Mouse (Mus musculus) MEL (cell line): ENCODE measurements around the gene Sec24c. TPM values are rescaled to one million over a fixed set of nuclear protein-coding genes. Genes with fewer than 3 reads are reported as not detected.

Experiments used
- DNase-seq: peaks from one replicate; pipeline ENCODE4 v3.0.0; 2011; ENCODE audit warnings: low read depth, low spot score
- H3K27ac ChIP-seq: 2 replicates; pipeline ENCODE4 v1.5.1; 2012; ENCODE audit warnings: low read depth, mild to moderate bottlenecking, control low read depth, low read length, moderate library complexity; ENCODE audit not compliant: control insufficient read depth
- H3K27me3 ChIP-seq, 2 experiments: fragments of 150-350 bp in 1 of 2; sonication (generic) in 1 of 2; 2 replicates each; pipeline ENCODE4 v1.6.1; 2012; ENCODE audit warnings: low read length in 2 of 2, mild to moderate bottlenecking in 2 of 2, improper control_type of control experiment in 1 of 2, moderate library complexity in 1 of 2; ENCODE audit not compliant: insufficient read depth in 2 of 2, control insufficient read depth in 1 of 2
- H3K36me3 ChIP-seq, 2 experiments: 2 replicates each; pipeline ENCODE4 v1.6.1; 2012 to 2014; ENCODE audit warnings: low read length in 2 of 2, improper control_type of control experiment in 1 of 2, inconsistent platforms in 1 of 2, mild to moderate bottlenecking in 1 of 2; ENCODE audit not compliant: insufficient read depth in 2 of 2, control insufficient read depth in 1 of 2
- H3K4me1 ChIP-seq, 2 experiments: fragments of 150-350 bp in 1 of 2; sonication (generic) in 1 of 2; 2 replicates each; pipeline ENCODE4 v1.6.1; 2012; ENCODE audit warnings: low read length in 2 of 2, improper control_type of control experiment in 1 of 2, mild to moderate bottlenecking in 1 of 2; ENCODE audit not compliant: insufficient read depth in 2 of 2, control insufficient read depth in 1 of 2
- H3K4me3 ChIP-seq, 2 experiments: fragments of 150-350 bp in 1 of 2; sonication (generic) in 1 of 2; 2 replicates each; pipeline ENCODE4 v1.5.1; 2012; ENCODE audit warnings: low read depth in 2 of 2, low read length in 2 of 2, mild to moderate bottlenecking in 2 of 2, moderate library complexity in 2 of 2, control low read depth in 1 of 2, improper control_type of control experiment in 1 of 2; ENCODE audit not compliant: control insufficient read depth in 1 of 2, insufficient read depth in 1 of 2
- H3K79me2 ChIP-seq: 2 replicates; pipeline ENCODE4 v1.6.1; 2012; ENCODE audit warnings: mild to moderate bottlenecking, low read length, moderate library complexity; ENCODE audit not compliant: control insufficient read depth, poor library complexity, insufficient read depth
- H3K9ac ChIP-seq: 2 replicates; pipeline ENCODE4 v1.6.1; 2012; ENCODE audit warnings: low read depth, mild to moderate bottlenecking, control low read depth, low read length, moderate library complexity; ENCODE audit not compliant: control insufficient read depth, poor library complexity, severe bottlenecking
- H3K9me3 ChIP-seq: fragments of 150-350 bp; sonication (generic); replicated peaks from 2 replicates; pipeline ENCODE4 v1.6.1; 2012; ENCODE audit warnings: mild to moderate bottlenecking, low read length, improper control_type of control experiment, moderate library complexity; ENCODE audit not compliant: insufficient read depth
- BHLHE40 ChIP-seq: IDR thresholded peaks from 2 replicates; pipeline ENCODE4 v1.6.1; 2012; ENCODE audit warnings: low read depth, mild to moderate bottlenecking, inconsistent platforms, low read length, improper control_type of control experiment, borderline replicate concordance
- CHD2 ChIP-seq: IDR thresholded peaks from 2 replicates; pipeline ENCODE4 v1.6.1; 2011; ENCODE audit warnings: low read length, improper control_type of control experiment
- CTCF ChIP-seq, 3 experiments: IDR thresholded peaks in 2 of 3; conservative IDR thresholded peaks in 1 of 3; 2 replicates each; pipeline ENCODE4 v1.5.1; 2011 to 2012; ENCODE audit warnings: low read length in 3 of 3, low read depth in 2 of 3, mild to moderate bottlenecking in 2 of 3, improper control_type of control experiment in 1 of 3, inconsistent platforms in 1 of 3, mixed read lengths in 1 of 3, moderate library complexity in 1 of 3; ENCODE audit not compliant: control insufficient read depth in 1 of 3, insufficient read depth in 1 of 3, poor library complexity in 1 of 3, severe bottlenecking in 1 of 3
- E2F4 ChIP-seq: IDR thresholded peaks from 2 replicates; pipeline ENCODE4 v1.6.1; 2011; ENCODE audit warnings: low read depth, low read length, improper control_type of control experiment, borderline replicate concordance
- ELF1 ChIP-seq: IDR thresholded peaks from 2 replicates; pipeline ENCODE4 v1.6.1; 2014; ENCODE audit warnings: low read depth, mild to moderate bottlenecking, inconsistent platforms, low read length, improper control_type of control experiment, moderate library complexity
- EP300 ChIP-seq, 2 experiments: IDR thresholded peaks; 2 replicates each; pipeline ENCODE4 v1.6.1; 2011; ENCODE audit warnings: improper control_type of control experiment in 2 of 2, low read length in 2 of 2, low read depth in 1 of 2, mild to moderate bottlenecking in 1 of 2
- GABPA ChIP-seq: IDR thresholded peaks from 2 replicates; pipeline ENCODE4 v1.6.1; 2012; ENCODE audit warnings: low read depth, mild to moderate bottlenecking, inconsistent platforms, low read length, improper control_type of control experiment, moderate library complexity
- GATA1 ChIP-seq: IDR thresholded peaks from 2 replicates; pipeline ENCODE4 v1.6.1; 2011; ENCODE audit warnings: low read depth, low read length, improper control_type of control experiment
- HCFC1 ChIP-seq: IDR thresholded peaks from 2 replicates; pipeline ENCODE4 v1.6.1; 2012; ENCODE audit warnings: low read depth, mild to moderate bottlenecking, inconsistent platforms, low read length, improper control_type of control experiment, moderate library complexity
- JUND ChIP-seq: IDR thresholded peaks from 2 replicates; pipeline ENCODE4 v1.6.1; 2011; ENCODE audit warnings: low read depth, mild to moderate bottlenecking, improper control_type of control experiment, low read length
- KAT2A ChIP-seq: conservative IDR thresholded peaks from 2 replicates; pipeline ENCODE4 v1.6.1; 2012; ENCODE audit warnings: low read depth, low read length, improper control_type of control experiment, inconsistent platforms
- MAX ChIP-seq: IDR thresholded peaks from 2 replicates; pipeline ENCODE4 v1.6.1; 2011; ENCODE audit warnings: low read length, improper control_type of control experiment
- MAZ ChIP-seq: IDR thresholded peaks from 2 replicates; pipeline ENCODE4 v1.6.1; 2012; ENCODE audit warnings: low read depth, mild to moderate bottlenecking, inconsistent platforms, low read length, improper control_type of control experiment
- MEF2A ChIP-seq: IDR thresholded peaks from 2 replicates; pipeline ENCODE4 v1.6.1; 2014; ENCODE audit warnings: low read depth, mild to moderate bottlenecking, inconsistent platforms, low read length, improper control_type of control experiment; ENCODE audit not compliant: poor library complexity, insufficient replicate concordance, severe bottlenecking; ENCODE audit errors: extremely low read depth
- MXI1 ChIP-seq: IDR thresholded peaks from 2 replicates; pipeline ENCODE4 v1.6.1; 2011; ENCODE audit warnings: mild to moderate bottlenecking, low read depth, low read length, improper control_type of control experiment
- MYC ChIP-seq: IDR thresholded peaks from 2 replicates; pipeline ENCODE4 v1.6.1; 2011; ENCODE audit warnings: low read depth, mild to moderate bottlenecking, low read length, improper control_type of control experiment, moderate library complexity
- POLR2A ChIP-seq, 2 experiments: IDR thresholded peaks; 2 replicates each; pipeline ENCODE4 v1.6.1; 2011 to 2012; ENCODE audit warnings: low read length in 2 of 2, mild to moderate bottlenecking in 2 of 2, control low read depth in 1 of 2, improper control_type of control experiment in 1 of 2, low read depth in 1 of 2, moderate library complexity in 1 of 2; ENCODE audit not compliant: control insufficient read depth in 1 of 2, insufficient read depth in 1 of 2, poor library complexity in 1 of 2
- POLR2AphosphoS2 ChIP-seq: IDR thresholded peaks from 2 replicates; pipeline ENCODE4 v1.6.1; 2011; ENCODE audit warnings: low read length, improper control_type of control experiment
- POLR2AphosphoS5 ChIP-seq: IDR thresholded peaks from 2 replicates; pipeline ENCODE4 v1.6.1; 2012; ENCODE audit warnings: low read depth, borderline replicate concordance, mild to moderate bottlenecking, inconsistent platforms, low read length, moderate library complexity, mixed read lengths
- RAD21 ChIP-seq: IDR thresholded peaks from 2 replicates; pipeline ENCODE4 v1.6.1; 2011; ENCODE audit warnings: mild to moderate bottlenecking, low read depth, low read length, improper control_type of control experiment
- SMC3 ChIP-seq: IDR thresholded peaks from 2 replicates; pipeline ENCODE4 v1.6.1; 2011; ENCODE audit warnings: low read depth, low read length, improper control_type of control experiment
- TCF12 ChIP-seq: IDR thresholded peaks from 2 replicates; pipeline ENCODE4 v1.6.1; 2014; ENCODE audit warnings: low read depth, mild to moderate bottlenecking, inconsistent platforms, low read length, improper control_type of control experiment, moderate library complexity
- UBTF ChIP-seq: IDR thresholded peaks from 2 replicates; pipeline ENCODE4 v1.6.1; 2012; ENCODE audit warnings: low read depth, mild to moderate bottlenecking, inconsistent platforms, low read length, improper control_type of control experiment, moderate library complexity, borderline replicate concordance; ENCODE audit not compliant: insufficient read depth
- USF1 ChIP-seq: IDR thresholded peaks from 2 replicates; pipeline ENCODE4 v1.6.1; 2014; ENCODE audit warnings: low read depth, mild to moderate bottlenecking, inconsistent platforms, low read length, improper control_type of control experiment, moderate library complexity
- ZC3H11A ChIP-seq: IDR thresholded peaks from 2 replicates; pipeline ENCODE4 v1.6.1; 2012; ENCODE audit warnings: low read depth, mild to moderate bottlenecking, inconsistent platforms, low read length, improper control_type of control experiment
- ZKSCAN1 ChIP-seq: IDR thresholded peaks from 2 replicates; pipeline ENCODE4 v1.6.1; 2012; ENCODE audit warnings: low read depth, mild to moderate bottlenecking, inconsistent platforms, low read length, improper control_type of control experiment, moderate library complexity
- ZNF384 ChIP-seq: IDR thresholded peaks from 2 replicates; pipeline ENCODE4 v1.6.1; 2012; ENCODE audit warnings: low read depth, mild to moderate bottlenecking, inconsistent platforms, low read length, improper control_type of control experiment
- polyA plus RNA-seq, 2 experiments: library from polyadenylated mRNA; stranded (reverse) in 1 of 2; unstranded in 1 of 2; fragments of >175 nt in 1 of 2; fragments of >200 nt in 1 of 2; gene quantifications; 2 replicates each; pipeline versions ENCODE4 v1.2.1 to v1.2.4; 2012; ENCODE audit warnings: low replicate concordance in 2 of 2, low read depth in 1 of 2; ENCODE audit not compliant: insufficient read length in 2 of 2, insufficient read depth in 1 of 2, missing spikeins in 1 of 2
- total RNA-seq: library from RNA; depleted of rRNA; stranded (reverse); fragments of 300-350 nt; gene quantifications from 2 replicates; pipeline ENCODE4 v1.2.3, GENCODE M21; 2012

Sec24c gene
- total and polyA plus RNA-seq, 3 experiments, result 83.9 to 263 (median 121) TPM

DNA sequence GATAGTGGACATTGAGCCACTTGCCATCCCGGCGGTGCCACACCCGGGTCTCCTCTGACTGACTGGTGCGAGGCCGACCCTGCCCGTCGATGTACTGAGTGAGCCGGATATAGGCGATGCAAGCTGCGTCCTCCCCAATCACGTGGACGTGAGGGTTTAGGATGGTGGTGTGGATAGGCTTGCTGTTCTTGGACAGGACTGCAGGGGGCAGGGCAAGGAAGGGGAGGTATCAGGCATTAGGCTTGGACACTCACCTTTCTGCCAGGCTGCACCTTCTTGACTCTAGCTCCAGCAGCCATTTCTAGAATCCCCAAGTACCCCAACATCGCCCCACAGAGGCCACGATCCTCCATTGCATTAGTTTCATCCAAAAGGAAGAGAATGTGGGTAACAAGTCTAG is 63.2 kb downstream of the Sec24c start:
- Histone ChIP-seq H3K27ac (no peak overlapping the region), H3K79me2 (peaks cover 9% of the 10 kb centered on the region), H3K4me1 (peaks cover 10 to 22% of the 10 kb centered on the region in 2 experiments), H3K9ac (no peak overlapping the region), H3K4me3 (no peak overlapping the region), H3K9me3 (no peaks in the 10 kb centered on the region), H3K27me3 (no peaks in the 10 kb centered on the region), H3K36me3 (peaks cover 6 to 15% of the 10 kb centered on the region in 2 experiments)
- DNase-seq, result peak; percentile 54
- TF ChIP-seq CTCF (IDR thresholded peaks at IDR 0.05 in 2 of 3, conservative IDR thresholded peaks at IDR 0.05 in 1 of 3; ENCODE audit: control insufficient read depth in 1 of 3, insufficient read depth in 1 of 3, low read depth in 2 of 3, low read length in 3 of 3, poor library complexity in 1 of 3, severe bottlenecking in 1 of 3) (peak; percentile 47 to 64 (median 52)), ELF1 (no peak), MAX (0 out of 2 replicates have a peak, but pooled peaks have one; percentile 32), ZC3H11A (peak; percentile 12; the same call in 1 of the 2 replicates), POLR2AphosphoS2 (no peak), RAD21 (peak; percentile 22), SMC3 (peak; percentile 45)

DNA sequence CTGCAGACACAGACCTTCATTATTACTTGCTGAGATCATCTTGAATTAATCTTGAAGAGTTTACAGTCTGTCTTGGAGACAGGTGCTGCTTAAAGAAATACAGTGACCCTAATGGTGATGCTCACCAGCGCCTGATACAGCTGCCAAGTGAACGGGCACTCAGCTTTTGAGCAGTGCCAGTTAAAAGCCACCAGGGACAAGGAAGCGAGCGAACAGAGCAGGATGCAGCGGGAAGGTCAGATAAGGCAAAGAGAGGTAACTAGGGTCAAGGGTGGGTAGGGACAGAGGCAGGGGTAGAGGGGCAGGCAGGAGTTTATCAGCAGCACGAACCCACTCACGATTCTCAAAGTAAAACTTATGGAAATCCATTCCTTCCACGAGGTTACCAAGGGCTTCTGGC is 64.4 kb downstream of the Sec24c start:
- H3K9ac ChIP-seq, result no peak overlapping the region
- no peaks in the 10 kb centered on the region for H3K9me3 ChIP-seq
- no peak for DNase-seq
- H3K4me3 ChIP-seq, result no peak overlapping the region
- TF ChIP-seq JUND (no peak), GABPA (no peak), MXI1 (no peak), ZKSCAN1 (no peak), EP300 (IDR thresholded peaks at IDR 0.05; ENCODE audit: low read depth in 1 of 2, low read length in 2 of 2) (no peak), MAZ (no peak), POLR2A (IDR thresholded peaks at IDR 0.05; ENCODE audit: control insufficient read depth in 1 of 2, insufficient read depth in 1 of 2, low read depth in 1 of 2, low read length in 2 of 2, poor library complexity in 1 of 2) (no peak), RAD21 (no peak)
- TF ChIP-seq, all 39 proteins: peak for 0
- Histone ChIP-seq H3K27ac (no peak overlapping the region), H3K27me3 (no peaks in the 10 kb centered on the region), H3K4me1 (peaks cover 5 to 10% of the 10 kb centered on the region in 2 experiments), H3K36me3 (peaks cover 2 to 9% of the 10 kb centered on the region in 2 experiments; a peak in 3 of 4 replicates), H3K79me2 (peaks cover 8% of the 10 kb centered on the region)

DNA sequence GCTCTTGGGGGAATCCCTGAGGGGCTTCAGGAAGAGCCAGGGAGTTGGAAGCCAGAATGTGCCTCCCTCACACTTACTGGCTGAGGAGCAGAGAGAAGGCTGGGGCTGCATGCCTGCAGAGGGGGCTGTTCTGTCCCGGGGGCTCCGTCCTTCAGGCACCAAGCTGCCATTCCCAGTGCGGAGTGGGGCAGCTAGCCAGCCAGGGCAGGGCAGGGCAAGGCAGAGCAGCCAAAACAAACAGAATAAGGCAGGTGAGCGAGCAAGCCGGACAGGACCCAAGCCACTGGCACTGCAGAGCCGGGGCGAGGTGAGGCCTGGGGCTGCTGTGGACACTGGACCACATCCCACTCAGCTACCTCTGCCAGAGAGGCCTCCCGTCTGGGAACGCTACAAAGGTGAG is 67.2 kb downstream of the Sec24c start:
- H3K79me2 ChIP-seq, result no peaks in the 10 kb centered on the region
- H3K27ac ChIP-seq, result no peak overlapping the region
- peaks cover 0 to 6% of the 10 kb centered on the region in 2 experiments; a peak in 1 of 4 replicates for H3K36me3 ChIP-seq
- DNase-seq, result no peak
- H3K27me3 ChIP-seq, result no peaks in the 10 kb centered on the region
- no peak overlapping the region for H3K9ac ChIP-seq
- no peak overlapping the region for H3K4me3 ChIP-seq
- H3K9me3 ChIP-seq, result no peaks in the 10 kb centered on the region
- no peaks in the 10 kb centered on the region for H3K4me1 ChIP-seq
- no peak for TF ChIP-seq MYC
- TF ChIP-seq ZNF384, result no peak
- no peak for TF ChIP-seq KAT2A
- no peak for TF ChIP-seq TCF12
- no peak for TF ChIP-seq GATA1
- no peak for TF ChIP-seq SMC3
- no peak for TF ChIP-seq CHD2
- TF ChIP-seq E2F4, result no peak
- TF ChIP-seq USF1, result no peak
- no peak for TF ChIP-seq UBTF
- TF ChIP-seq HCFC1, result no peak
- no peak for TF ChIP-seq RAD21
- no peak for TF ChIP-seq ELF1
- TF ChIP-seq MEF2A, result no peak
- no peak for TF ChIP-seq BHLHE40
- TF ChIP-seq POLR2AphosphoS5, result no peak
